Mouse (Mus musculus): ENCODE data around the gene Ifit1bl1. TPM values are rescaled to one million over a fixed set of nuclear protein-coding genes. Genes with fewer than 3 reads are reported as not detected.

The Ifit1bl1 gene
- polyA plus RNA-seq, 1 experiment, result 0.87 TPM

GRCm38 (mm10) chr19:34546211-34546610, 55.5 kb downstream of the Ifit1bl1 start:
- DNase-seq (ENCODE audit: low spot score), result no peak

Other genes with a start within 250 kb of the Ifit1bl1 start
- 6.3 and 6.7 TPM in 2 replicates for gene Ch25h, start 126.8 kb downstream of the Ifit1bl1 start, polyA plus RNA-seq (2012; rRNA removed)
- 34.7 and 34.8 TPM in 2 replicates for gene Lipa, start 74.5 kb downstream of the Ifit1bl1 start, polyA plus RNA-seq (2012; rRNA removed)
- gene Ifit2, start 51.3 kb downstream of the Ifit1bl1 start, polyA plus RNA-seq (2012; rRNA removed), result 7.8 and 8.4 TPM in 2 replicates
- 29.5 and 44.7 TPM in 2 replicates for gene Ifit3, start 18.4 kb downstream of the Ifit1bl1 start, polyA plus RNA-seq (2012; rRNA removed)
- 6.8 and 10.8 TPM in 2 replicates for gene Ifit3b, start 6.0 kb upstream of the Ifit1bl1 start, polyA plus RNA-seq (2012; rRNA removed)
- 0.37 and 0.38 TPM in 2 replicates for gene Ifit1bl2, start 38.8 kb upstream of the Ifit1bl1 start, polyA plus RNA-seq (2012; rRNA removed)
- gene Ifit1, start 38.9 kb upstream of the Ifit1bl1 start, polyA plus RNA-seq (2012; rRNA removed), result 8.7 and 9.9 TPM in 2 replicates
- 9.0 and 13.4 TPM in 2 replicates for gene Slc16a12, start 145.3 kb upstream of the Ifit1bl1 start, polyA plus RNA-seq (2012; rRNA removed)

All from urinary bladder, adult 2 months (tissue).